Mouse (Mus musculus): ENCODE measurements at regions not wholly inside any gene's neighbourhood (a gene's known extent, or its start where the extent isn't known, plus 50 kb on each side); places are given as distances from the start of the nearest gene placed in this dataset.

GRCm38 (mm10) chr1:193788496-193788895 is 418.4 kb upstream of the Camk1g start:
- Histone ChIP-seq H3K4me1 (ENCODE audit: control insufficient read depth, insufficient read depth, insufficient read length, low read length) (no peaks in the 10 kb centered on the region), H3K27me3 (ENCODE audit: control insufficient read depth, insufficient read depth, low read length) (no peaks in the 10 kb centered on the region), H3K27ac (ENCODE audit: insufficient read depth, low read depth, low read length) (no peak overlapping the region), H3K36me3 (ENCODE audit: control insufficient read depth, insufficient read depth, low read length) (no peaks in the 10 kb centered on the region), H3K4me3 (ENCODE audit: low read depth, low read length) (no peak overlapping the region)
- TF ChIP-seq CTCF (IDR thresholded peaks at IDR 0.05; ENCODE audit: extremely low read depth, insufficient read length, insufficient replicate concordance, low read depth, low read length) (no peak), POLR2A (IDR thresholded peaks at IDR 0.05; ENCODE audit: low read depth, low read length) (no peak)
- 84% methylated on average over 2 of the region's 2 CpGs for WGBS

- Histone ChIP-seq H3K27ac (ENCODE audit: insufficient read depth, low read depth, low read length) (no peak overlapping the region), H3K4me3 (ENCODE audit: low read depth, low read length) (no peak overlapping the region), H3K27me3 (ENCODE audit: control insufficient read depth, insufficient read depth, low read length) (no peaks in the 10 kb centered on the region), H3K4me1 (ENCODE audit: control insufficient read depth, insufficient read depth, insufficient read length, low read length) (no peaks in the 10 kb centered on the region), H3K36me3 (ENCODE audit: control insufficient read depth, insufficient read depth, low read length) (no peaks in the 10 kb centered on the region)
- TF ChIP-seq CTCF (IDR thresholded peaks at IDR 0.05; ENCODE audit: extremely low read depth, insufficient read length, insufficient replicate concordance, low read depth, low read length) (no peak), POLR2A (IDR thresholded peaks at IDR 0.05; ENCODE audit: low read depth, low read length) (no peak)
- WGBS = 75% methylated on average over 1 of the region's 1 CpGs
These were observed 417.3 kb upstream of the Camk1g start for GRCm38 (mm10) chr1:193787417-193787816.

- H3K27ac ChIP-seq (ENCODE audit: insufficient read depth, low read depth, low read length) = no peak overlapping the region
- no peak overlapping the region for H3K4me3 ChIP-seq (ENCODE audit: low read depth, low read length)
- 63% methylated on average over 1 of the region's 1 CpGs for WGBS
- no peaks in the 10 kb centered on the region for H3K36me3 ChIP-seq (ENCODE audit: control insufficient read depth, insufficient read depth, low read length)
- H3K27me3 ChIP-seq (ENCODE audit: control insufficient read depth, insufficient read depth, low read length) = no peaks in the 10 kb centered on the region
- H3K4me1 ChIP-seq (ENCODE audit: control insufficient read depth, insufficient read depth, insufficient read length, low read length) = no peaks in the 10 kb centered on the region
- TF ChIP-seq CTCF (IDR thresholded peaks at IDR 0.05; ENCODE audit: extremely low read depth, insufficient read length, insufficient replicate concordance, low read depth, low read length) (no peak), POLR2A (IDR thresholded peaks at IDR 0.05; ENCODE audit: low read depth, low read length) (no peak)
These were observed 414.9 kb upstream of the Camk1g start for GRCm38 (mm10) chr1:193784966-193785365.

GRCm38 (mm10) chr1:193784526-193784925 is 414.4 kb upstream of the Camk1g start:
- 77% methylated on average over 2 of the region's 2 CpGs for WGBS
- no peak overlapping the region for H3K27ac ChIP-seq (ENCODE audit: insufficient read depth, low read depth, low read length)
- TF ChIP-seq POLR2A (IDR thresholded peaks at IDR 0.05; ENCODE audit: low read depth, low read length) = no peak
- TF ChIP-seq CTCF (IDR thresholded peaks at IDR 0.05; ENCODE audit: extremely low read depth, insufficient read length, insufficient replicate concordance, low read depth, low read length) = no peak
- no peaks in the 10 kb centered on the region for H3K4me1 ChIP-seq (ENCODE audit: control insufficient read depth, insufficient read depth, insufficient read length, low read length)
- H3K36me3 ChIP-seq (ENCODE audit: control insufficient read depth, insufficient read depth, low read length) = no peaks in the 10 kb centered on the region
- no peaks in the 10 kb centered on the region for H3K27me3 ChIP-seq (ENCODE audit: control insufficient read depth, insufficient read depth, low read length)
- H3K4me3 ChIP-seq (ENCODE audit: low read depth, low read length) = no peak overlapping the region

GRCm38 (mm10) chr1:193778181-193778580 is 408.1 kb upstream of the Camk1g start:
- Histone ChIP-seq H3K4me1 (ENCODE audit: control insufficient read depth, insufficient read depth, insufficient read length, low read length) (no peaks in the 10 kb centered on the region), H3K36me3 (ENCODE audit: control insufficient read depth, insufficient read depth, low read length) (no peaks in the 10 kb centered on the region), H3K4me3 (ENCODE audit: low read depth, low read length) (no peak overlapping the region), H3K27ac (ENCODE audit: insufficient read depth, low read depth, low read length) (no peak overlapping the region), H3K27me3 (ENCODE audit: control insufficient read depth, insufficient read depth, low read length) (no peaks in the 10 kb centered on the region)
- WGBS = 67% methylated on average over 1 of the region's 1 CpGs
- no peak for TF ChIP-seq POLR2A (IDR thresholded peaks at IDR 0.05; ENCODE audit: low read depth, low read length)

- H3K27ac ChIP-seq (ENCODE audit: insufficient read depth, low read depth, low read length) = no peak overlapping the region
- H3K27me3 ChIP-seq (ENCODE audit: control insufficient read depth, insufficient read depth, low read length) = no peaks in the 10 kb centered on the region
- no peak for TF ChIP-seq POLR2A (IDR thresholded peaks at IDR 0.05; ENCODE audit: low read depth, low read length)
- TF ChIP-seq CTCF (IDR thresholded peaks at IDR 0.05; ENCODE audit: extremely low read depth, insufficient read length, insufficient replicate concordance, low read depth, low read length) = no peak
- H3K36me3 ChIP-seq (ENCODE audit: control insufficient read depth, insufficient read depth, low read length) = no peaks in the 10 kb centered on the region
- no peak overlapping the region for H3K4me3 ChIP-seq (ENCODE audit: low read depth, low read length)
- no peaks in the 10 kb centered on the region for H3K4me1 ChIP-seq (ENCODE audit: control insufficient read depth, insufficient read depth, insufficient read length, low read length)
- WGBS = 75% methylated on average over 4 of the region's 4 CpGs
These were observed 399.4 kb upstream of the Camk1g start for GRCm38 (mm10) chr1:193769546-193769945.

- Histone ChIP-seq H3K27ac (ENCODE audit: insufficient read depth, low read depth, low read length) (no peak overlapping the region), H3K4me1 (ENCODE audit: control insufficient read depth, insufficient read depth, insufficient read length, low read length) (no peaks in the 10 kb centered on the region), H3K4me3 (ENCODE audit: low read depth, low read length) (no peak overlapping the region), H3K27me3 (ENCODE audit: control insufficient read depth, insufficient read depth, low read length) (no peaks in the 10 kb centered on the region), H3K36me3 (ENCODE audit: control insufficient read depth, insufficient read depth, low read length) (no peaks in the 10 kb centered on the region)
- no peak for TF ChIP-seq CTCF (IDR thresholded peaks at IDR 0.05; ENCODE audit: extremely low read depth, insufficient read length, insufficient replicate concordance, low read depth, low read length)
- no peak for TF ChIP-seq POLR2A (IDR thresholded peaks at IDR 0.05; ENCODE audit: low read depth, low read length)
These were observed 394.0 kb upstream of the Camk1g start for GRCm38 (mm10) chr1:193764103-193764502.

GRCm38 (mm10) chr1:193751819-193752251 is 381.7 kb upstream of the Camk1g start:
- no peaks in the 10 kb centered on the region for H3K4me1 ChIP-seq (ENCODE audit: control insufficient read depth, insufficient read depth, insufficient read length, low read length)
- H3K27ac ChIP-seq (ENCODE audit: insufficient read depth, low read depth, low read length) = no peak overlapping the region
- 40% methylated on average over 4 of the region's 4 CpGs for WGBS
- no peak for TF ChIP-seq CTCF (IDR thresholded peaks at IDR 0.05; ENCODE audit: extremely low read depth, insufficient read length, insufficient replicate concordance, low read depth, low read length)
- TF ChIP-seq POLR2A (IDR thresholded peaks at IDR 0.05; ENCODE audit: low read depth, low read length) = no peak
- H3K4me3 ChIP-seq (ENCODE audit: low read depth, low read length) = no peak overlapping the region
- H3K36me3 ChIP-seq (ENCODE audit: control insufficient read depth, insufficient read depth, low read length) = no peaks in the 10 kb centered on the region
- H3K27me3 ChIP-seq (ENCODE audit: control insufficient read depth, insufficient read depth, low read length) = no peaks in the 10 kb centered on the region

Measured in small intestine, adult 2 months (tissue).